Mouse (Mus musculus) limb, embryonic 10.5 days (tissue): ENCODE results near the gene Ksr2. TPM values are rescaled to one million over a fixed set of nuclear protein-coding genes. Genes with fewer than 3 reads are reported as not detected.
A peak's percentile ranks its signal among the peaks of the same experiment; 100 is the strongest.

Source experiments
- DNase-seq: peaks from one replicate; pipeline ENCODE4 v3.0.0-alpha.2; 2017; ENCODE audit warnings: low spot score
- H3K27ac ChIP-seq: fragments of 300-500 bp; sonication (generic); 2 replicates; pipeline ENCODE4 v1.5.1; 2016; ENCODE audit warnings: mild to moderate bottlenecking
- H3K27me3 ChIP-seq: fragments of 300-500 bp; sonication (generic); 2 replicates; pipeline ENCODE4 v1.6.1; 2016; ENCODE audit warnings: low read depth, mild to moderate bottlenecking; ENCODE audit not compliant: poor library complexity, severe bottlenecking
- H3K36me3 ChIP-seq: fragments of 300-500 bp; sonication (generic); 2 replicates; pipeline ENCODE4 v1.6.1; 2016; ENCODE audit warnings: mild to moderate bottlenecking, moderate library complexity
- H3K4me1 ChIP-seq: fragments of 300-500 bp; sonication (generic); 2 replicates; pipeline ENCODE4 v1.6.1; 2016
- H3K4me3 ChIP-seq: fragments of 300-500 bp; sonication (generic); 2 replicates; pipeline ENCODE4 v1.5.1; 2016; ENCODE audit warnings: mild to moderate bottlenecking, moderate library complexity
- H3K9me3 ChIP-seq: fragments of 300-500 bp; sonication (generic); replicated peaks from 2 replicates; pipeline ENCODE4 v1.6.1; 2016; ENCODE audit warnings: mild to moderate bottlenecking
- WGBS: fragments of 180-500 bp; shearing (Covaris S2); methylation state at CpG from one replicate; pipeline ENCODE4 v1.1.7; 2016; 5-methylcytosine and 5-hydroxymethylcytosine counted together
- polyA plus RNA-seq: library from polyadenylated mRNA; unstranded; fragments of >200 nt; fragmentation: Nextera tagmentation; extraction: Ambion mirVana; gene quantifications from 2 replicates; pipeline ENCODE4 v1.2.1, GENCODE M21; 2016

Ksr2 gene
- polyA plus RNA-seq, 1 experiment from 2014 or later = not detected

GRCm38 (mm10) chr5:117493947-117494346, 80.1 kb downstream of the Ksr2 start:
- peak; percentile 71 for DNase-seq
- Histone ChIP-seq H3K36me3 (no peaks in the 10 kb centered on the region), H3K4me1 (peaks cover 11% of the 10 kb centered on the region), H3K4me3 (no peak overlapping the region), H3K27ac (no peak overlapping the region), H3K27me3 (peaks cover 15% of the 10 kb centered on the region), H3K9me3 (no peaks in the 10 kb centered on the region)
- 29% methylated on average over 7 of the region's 7 CpGs for WGBS

GRCm38 (mm10) chr5:117497084-117497483, 83.3 kb downstream of the Ksr2 start:
- DNase-seq = peak; percentile 49
- no peaks in the 10 kb centered on the region for H3K36me3 ChIP-seq
- no peak overlapping the region for H3K4me3 ChIP-seq
- H3K27me3 ChIP-seq = peaks cover 15% of the 10 kb centered on the region
- no peaks in the 10 kb centered on the region for H3K9me3 ChIP-seq
- no peak overlapping the region for H3K27ac ChIP-seq
- peaks cover 11% of the 10 kb centered on the region for H3K4me1 ChIP-seq
- 61% methylated on average over 21 of the region's 21 CpGs for WGBS

- 86% methylated on average over 5 of the region's 5 CpGs for WGBS
- no peaks in the 10 kb centered on the region for H3K27me3 ChIP-seq
- no peaks in the 10 kb centered on the region for H3K9me3 ChIP-seq
- H3K4me3 ChIP-seq = no peak overlapping the region
- no peaks in the 10 kb centered on the region; the same call in 1 of the 2 replicates for H3K4me1 ChIP-seq
- no peaks in the 10 kb centered on the region for H3K36me3 ChIP-seq
- DNase-seq = no peak
- no peak overlapping the region for H3K27ac ChIP-seq
These were observed 88.8 kb downstream of the Ksr2 start for GRCm38 (mm10) chr5:117502611-117503010.

GRCm38 (mm10) chr5:117504431-117504830, 90.6 kb downstream of the Ksr2 start:
- DNase-seq = no peak
- Histone ChIP-seq H3K27me3 (no peaks in the 10 kb centered on the region), H3K4me3 (no peak overlapping the region), H3K4me1 (peaks cover 2% of the 10 kb centered on the region), H3K27ac (no peak overlapping the region), H3K9me3 (no peaks in the 10 kb centered on the region), H3K36me3 (no peaks in the 10 kb centered on the region)
- WGBS = 92% methylated on average over 5 of the region's 5 CpGs

- H3K27ac ChIP-seq = no peak overlapping the region
- H3K36me3 ChIP-seq = no peaks in the 10 kb centered on the region
- H3K9me3 ChIP-seq = no peaks in the 10 kb centered on the region
- 68% methylated on average over 10 of the region's 10 CpGs for WGBS
- no peak overlapping the region for H3K4me3 ChIP-seq
- peaks cover 10% of the 10 kb centered on the region for H3K4me1 ChIP-seq
- DNase-seq = peak; percentile 79
- no peaks in the 10 kb centered on the region for H3K27me3 ChIP-seq
These were observed 91.4 kb downstream of the Ksr2 start for GRCm38 (mm10) chr5:117505204-117505603.

GRCm38 (mm10) chr5:117505769-117506168, 92.0 kb downstream of the Ksr2 start:
- H3K9me3 ChIP-seq = no peaks in the 10 kb centered on the region
- no peak for DNase-seq
- H3K4me3 ChIP-seq = no peak overlapping the region
- H3K36me3 ChIP-seq = no peaks in the 10 kb centered on the region
- 78% methylated on average over 7 of the region's 7 CpGs for WGBS
- peaks cover 12% of the 10 kb centered on the region for H3K4me1 ChIP-seq
- no peak overlapping the region for H3K27ac ChIP-seq
- H3K27me3 ChIP-seq = no peaks in the 10 kb centered on the region

GRCm38 (mm10) chr5:117506406-117506805, 92.6 kb downstream of the Ksr2 start:
- Histone ChIP-seq H3K4me1 (peaks cover 18% of the 10 kb centered on the region), H3K27me3 (no peaks in the 10 kb centered on the region), H3K4me3 (no peak overlapping the region), H3K9me3 (no peaks in the 10 kb centered on the region), H3K27ac (no peak overlapping the region), H3K36me3 (no peaks in the 10 kb centered on the region)
- peak; percentile 75 for DNase-seq
- WGBS = 40% methylated on average over 13 of the region's 13 CpGs

GRCm38 (mm10) chr5:117509511-117510375, 95.9 kb downstream of the Ksr2 start:
- Histone ChIP-seq H3K27me3 (no peaks in the 10 kb centered on the region), H3K4me1 (peaks cover 21% of the 10 kb centered on the region), H3K9me3 (no peaks in the 10 kb centered on the region), H3K4me3 (peak overlapping the region; percentile 21; the same call in 1 of the 2 replicates), H3K27ac (peak overlapping the region; percentile 75), H3K36me3 (no peaks in the 10 kb centered on the region)
- 45% methylated on average over 22 of the region's 22 CpGs for WGBS
- peak; percentile 70 for DNase-seq

GRCm38 (mm10) chr5:117510864-117511263, 97.1 kb downstream of the Ksr2 start:
- DNase-seq = no peak
- Histone ChIP-seq H3K27ac (no peak overlapping the region), H3K36me3 (no peaks in the 10 kb centered on the region), H3K4me1 (peaks cover 21% of the 10 kb centered on the region), H3K9me3 (no peaks in the 10 kb centered on the region), H3K4me3 (no peak overlapping the region), H3K27me3 (0 out of 2 replicates have a peak, but pooled peaks cover 2% of the 10 kb centered on the region)
- 83% methylated on average over 9 of the region's 10 CpGs for WGBS

GRCm38 (mm10) chr5:117515396-117515795, 101.6 kb downstream of the Ksr2 start:
- H3K4me1 ChIP-seq = peaks cover 34% of the 10 kb centered on the region; the same call in 1 of the 2 replicates

GRCm38 (mm10) chr5:117515861-117516260, 102.1 kb downstream of the Ksr2 start:
- 70% methylated on average over 7 of the region's 7 CpGs for WGBS
- no peak for DNase-seq
- H3K9me3 ChIP-seq = no peaks in the 10 kb centered on the region
- no peaks in the 10 kb centered on the region for H3K36me3 ChIP-seq
- no peak overlapping the region for H3K27ac ChIP-seq
- H3K27me3 ChIP-seq = 0 out of 2 replicates have a peak, but pooled peaks cover 3% of the 10 kb centered on the region
- H3K4me3 ChIP-seq = no peak overlapping the region
- H3K4me1 ChIP-seq = peaks cover 32% of the 10 kb centered on the region; the same call in 1 of the 2 replicates

More at GRCm38 (mm10) chr5:117515396-117515795, 101.6 kb downstream of the Ksr2 start:
- WGBS = 89% methylated on average over 12 of the region's 12 CpGs
- no peak for DNase-seq
- Histone ChIP-seq H3K4me3 (no peak overlapping the region), H3K36me3 (no peaks in the 10 kb centered on the region), H3K27ac (no peak overlapping the region), H3K27me3 (0 out of 2 replicates have a peak, but pooled peaks cover 3% of the 10 kb centered on the region), H3K9me3 (no peaks in the 10 kb centered on the region)

- Histone ChIP-seq H3K27me3 (0 out of 2 replicates have a peak, but pooled peaks cover 3% of the 10 kb centered on the region), H3K4me3 (no peak overlapping the region), H3K36me3 (no peaks in the 10 kb centered on the region), H3K4me1 (peaks cover 26% of the 10 kb centered on the region; the same call in 1 of the 2 replicates), H3K27ac (no peak overlapping the region), H3K9me3 (no peaks in the 10 kb centered on the region)
- 5% methylated on average over 8 of the region's 8 CpGs for WGBS
- peak; percentile 88 for DNase-seq
These were observed 102.8 kb downstream of the Ksr2 start for GRCm38 (mm10) chr5:117516597-117516996.

GRCm38 (mm10) chr5:117519858-117520495, 106.2 kb downstream of the Ksr2 start:
- Histone ChIP-seq H3K36me3 (no peaks in the 10 kb centered on the region), H3K4me3 (no peak overlapping the region), H3K27me3 (0 out of 2 replicates have a peak, but pooled peaks cover 3% of the 10 kb centered on the region), H3K27ac (no peak overlapping the region), H3K4me1 (peaks cover 23% of the 10 kb centered on the region; the same call in 1 of the 2 replicates), H3K9me3 (no peaks in the 10 kb centered on the region)
- no peak for DNase-seq
- WGBS = 41% methylated on average over 4 of the region's 4 CpGs
